Mouse (Mus musculus) monocyte, adult 2 months (primary cell): ENCODE results near the gene Nek1.
"Not testable (repeated sequence)": the region's sequence is repeated elsewhere in the genome, so short reads cannot be mapped to it uniquely, and the experiment has no call there.

ENCODE experiments used
- DNase-seq, 2 experiments: peaks; one replicate each; pipeline ENCODE4 v3.0.0; 2022; ENCODE audit warnings: low spot score in 2 of 2, low read depth in 1 of 2

The Nek1 gene

GRCm38 (mm10) chr8:60983688-60984079, 9.3 kb upstream of the Nek1 start:
- DNase-seq: peak; percentile 23 to 36

GRCm38 (mm10) chr8:60984260-60985010, 8.6 kb upstream of the Nek1 start:
- not testable (repeated sequence) for DNase-seq

DNA sequence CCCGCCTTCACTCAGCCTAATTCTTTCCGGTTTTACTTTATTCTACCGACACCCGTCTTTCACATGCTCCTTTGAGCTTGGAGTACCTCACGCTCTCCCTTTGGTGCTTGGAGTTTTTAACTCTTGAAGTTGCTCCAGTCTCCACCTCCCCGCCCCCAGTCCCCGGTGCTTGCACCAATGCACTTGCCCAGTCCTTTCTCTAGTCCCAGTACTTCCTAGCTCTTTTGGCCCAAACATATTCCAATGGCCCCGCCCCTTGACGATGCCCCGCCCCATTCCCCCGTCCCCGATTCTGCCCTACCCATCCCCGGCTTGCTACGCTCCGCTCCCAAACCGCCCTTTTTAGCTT, 460 bp upstream of the Nek1 start:
- peak in 1 of 2 experiments; percentile 17 for DNase-seq

GRCm38 (mm10) chr8:60993639-60993986, 618 bp downstream of the Nek1 start:
- no peak for DNase-seq

DNA sequence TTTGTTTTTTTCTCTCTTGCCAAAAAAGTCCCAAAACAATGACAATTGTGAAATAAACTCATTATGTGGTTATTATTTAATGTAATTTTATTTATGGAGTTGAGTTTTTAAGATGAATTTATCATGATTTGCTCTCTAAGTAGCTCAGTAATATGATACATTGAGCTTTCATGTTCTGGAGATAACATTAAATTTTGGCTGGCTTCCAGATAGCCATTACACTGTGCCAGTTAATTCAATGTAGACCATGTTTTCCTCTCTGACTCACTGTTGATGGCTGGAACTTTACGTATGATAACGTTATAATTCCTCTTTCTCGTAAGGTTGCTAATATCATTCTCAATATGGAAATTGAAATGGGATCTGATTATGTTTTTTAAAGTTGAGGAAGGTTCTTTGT, 3.5 kb downstream of the Nek1 start:
- DNase-seq: no peak

- no peak for DNase-seq
Observed at GRCm38 (mm10) chr8:61041951-61042350, 49.0 kb downstream of the Nek1 start.

DNA sequence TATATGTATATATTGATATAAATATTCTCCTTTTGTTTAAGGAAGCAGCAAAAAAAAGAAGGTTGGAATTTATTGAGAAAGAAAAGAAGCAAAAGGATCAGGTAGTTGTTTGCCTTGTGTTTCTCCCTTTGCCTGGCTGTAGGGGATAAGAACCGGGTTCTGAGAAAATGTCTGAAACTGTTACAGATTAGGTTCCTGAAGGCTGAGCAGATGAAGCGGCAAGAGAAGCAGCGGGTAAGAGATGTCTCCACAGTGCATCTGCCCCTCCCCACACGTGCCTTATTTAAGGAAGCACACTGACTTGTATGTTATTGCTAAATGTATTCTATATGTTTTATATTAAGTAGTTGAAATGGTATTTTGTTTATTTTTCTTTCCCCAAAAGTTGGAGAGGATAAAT, 50.9 kb downstream of the Nek1 start:
- no peak for DNase-seq

DNA sequence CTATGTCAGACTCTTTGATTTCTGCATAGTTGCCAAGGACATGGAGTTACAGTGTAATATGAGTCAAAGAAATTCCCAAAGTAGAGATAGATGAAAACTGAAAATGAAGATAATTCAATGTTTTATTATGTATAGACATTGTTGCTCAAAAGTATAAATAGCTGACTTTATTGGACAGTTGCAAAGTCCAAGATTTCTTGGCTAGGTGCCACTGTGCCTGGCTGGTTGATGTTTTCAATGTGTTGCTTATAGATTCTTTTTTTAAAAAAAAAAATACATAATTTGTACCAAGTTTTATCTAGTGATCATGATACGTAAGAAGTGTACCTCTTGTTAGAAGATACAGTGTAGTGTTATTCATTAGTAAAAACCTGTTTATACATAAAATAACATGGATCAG, 53.8 kb downstream of the Nek1 start:
- no peak for DNase-seq

- DNase-seq: no peak
Observed at GRCm38 (mm10) chr8:61053017-61053416, 60.0 kb downstream of the Nek1 start.

DNA sequence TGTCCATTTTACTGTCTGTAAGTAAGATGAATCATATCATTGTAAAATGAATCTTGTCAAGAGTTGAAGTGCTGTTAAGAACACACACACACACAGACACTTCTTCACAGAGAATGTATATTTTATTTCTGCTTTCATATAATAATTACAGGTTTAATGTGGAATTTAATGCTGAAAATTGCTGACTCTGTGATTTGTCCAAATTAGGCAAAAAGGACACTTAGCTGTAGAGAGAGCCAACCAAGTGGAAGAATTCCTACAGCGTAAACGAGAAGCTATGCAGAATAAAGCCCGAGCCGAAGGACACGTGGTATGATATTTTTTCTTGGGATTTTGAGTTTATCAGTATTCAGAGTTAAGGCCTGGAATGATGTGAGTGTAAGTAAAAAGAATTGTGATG, 61.3 kb downstream of the Nek1 start:
- no peak for DNase-seq

GRCm38 (mm10) chr8:61056997-61057396, 64.0 kb downstream of the Nek1 start:
- DNase-seq: no peak

DNA sequence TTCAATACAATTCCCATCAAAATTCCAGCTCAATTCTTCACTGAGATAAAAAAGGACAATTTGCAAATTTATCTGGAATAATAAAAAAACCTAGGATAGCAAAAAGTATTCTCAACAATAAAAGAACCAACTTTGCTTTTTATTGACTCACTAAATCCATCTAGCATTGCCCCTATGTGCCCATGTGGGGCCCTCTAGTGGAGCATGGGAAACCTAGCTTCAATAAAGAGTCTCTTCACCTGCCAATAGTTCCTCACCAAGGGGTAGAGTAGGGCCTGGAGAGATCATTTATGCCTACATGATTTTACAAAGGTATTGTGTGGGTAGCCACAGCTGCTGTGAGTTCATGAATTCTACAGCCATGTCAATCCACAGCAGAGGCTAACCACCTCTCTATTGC, 66.1 kb downstream of the Nek1 start:
- DNase-seq: no peak

DNA sequence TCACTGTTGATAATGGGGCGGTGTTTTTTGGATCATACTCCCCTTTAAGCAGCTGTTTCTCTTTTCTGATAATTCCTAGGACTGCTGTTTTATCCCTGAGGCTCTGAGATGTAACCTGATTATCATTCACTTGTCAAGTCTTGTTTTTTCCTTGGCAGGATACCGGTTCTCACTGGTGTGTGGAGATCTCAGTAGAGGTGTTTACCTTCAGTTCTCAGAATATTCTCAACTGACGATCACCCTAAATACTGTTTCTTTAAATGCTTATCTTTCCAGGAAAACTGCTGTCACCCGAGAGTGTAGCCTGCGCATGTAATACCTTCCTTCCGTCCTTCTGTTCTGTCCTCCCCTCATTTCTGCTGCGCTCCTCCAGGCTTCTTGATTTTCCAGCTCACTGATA, 67.4 kb downstream of the Nek1 start:
- no peak for DNase-seq

GRCm38 (mm10) chr8:61075059-61075458, 82.1 kb downstream of the Nek1 start:
- no peak for DNase-seq

DNA sequence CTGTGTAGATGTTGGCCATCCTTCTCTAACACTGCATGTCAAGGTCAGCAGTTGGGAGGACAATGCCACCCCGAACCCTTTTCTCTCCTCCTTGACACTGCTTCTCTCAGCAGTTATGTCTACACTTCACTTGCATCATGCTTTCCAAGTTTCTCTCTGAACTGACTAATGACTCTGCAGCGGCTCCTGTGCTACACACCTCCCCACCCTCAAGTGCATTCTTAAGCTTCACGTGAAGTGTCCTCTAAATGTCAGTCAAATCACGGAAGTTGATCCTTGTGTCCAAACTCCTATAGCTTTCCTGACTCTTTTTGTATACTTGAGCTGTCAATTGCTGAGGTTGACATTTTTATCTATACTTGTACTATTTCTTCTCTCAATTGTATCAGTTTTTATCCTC, 117.5 kb downstream of the Nek1 start:
- no peak for DNase-seq

GRCm38 (mm10) chr8:61111940-61112339, 118.9 kb downstream of the Nek1 start:
- no peak for DNase-seq

DNA sequence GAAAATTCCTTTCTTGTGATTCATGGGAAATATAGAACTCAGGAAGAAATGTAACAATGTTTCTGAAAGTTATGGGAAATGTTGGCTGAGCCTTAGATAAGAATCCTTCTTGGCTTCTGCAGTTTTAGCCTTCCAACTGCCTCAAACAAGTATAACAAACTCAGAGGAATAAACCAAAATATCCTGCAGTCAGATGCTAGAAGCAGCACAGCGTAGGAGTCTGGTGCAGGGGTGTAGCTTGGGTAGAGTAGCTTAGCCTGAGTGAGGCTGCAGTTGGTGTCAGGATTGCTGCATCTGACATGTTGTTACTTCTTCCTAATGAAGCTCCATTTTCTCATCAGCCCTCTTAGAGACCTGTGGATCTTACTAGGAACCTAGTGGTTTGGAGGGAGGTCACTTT, 128.6 kb downstream of the Nek1 start:
- DNase-seq: no peak

GRCm38 (mm10) chr8:61127299-61127861, 134.4 kb downstream of the Nek1 start:
- no peak for DNase-seq

DNA sequence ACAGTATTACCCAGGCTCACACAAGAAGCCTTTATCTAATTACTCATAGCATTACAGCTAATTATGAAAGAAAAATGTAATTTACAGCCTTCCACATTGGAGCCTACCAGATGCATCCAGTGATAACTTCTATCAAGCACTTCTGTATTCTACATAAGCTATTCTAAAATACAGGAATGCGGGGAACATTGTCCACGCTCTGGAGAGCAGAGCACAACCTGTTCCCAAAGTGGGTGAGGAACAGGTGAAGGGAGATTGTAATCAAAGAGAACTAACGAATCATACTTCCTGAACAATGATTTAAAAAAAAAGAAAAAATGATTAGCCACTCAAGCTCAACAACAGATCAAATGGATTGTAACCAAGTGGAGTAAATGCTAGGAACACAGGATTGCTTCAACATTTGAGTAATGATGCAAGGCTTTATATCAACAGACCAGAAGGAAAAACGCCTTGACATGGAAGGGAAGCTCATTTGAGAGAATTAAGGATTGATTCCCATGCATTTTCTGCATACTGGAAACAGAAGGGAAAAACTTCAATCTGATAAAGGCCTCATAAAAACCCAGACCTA, 139.7 kb downstream of the Nek1 start:
- no peak for DNase-seq

DNA sequence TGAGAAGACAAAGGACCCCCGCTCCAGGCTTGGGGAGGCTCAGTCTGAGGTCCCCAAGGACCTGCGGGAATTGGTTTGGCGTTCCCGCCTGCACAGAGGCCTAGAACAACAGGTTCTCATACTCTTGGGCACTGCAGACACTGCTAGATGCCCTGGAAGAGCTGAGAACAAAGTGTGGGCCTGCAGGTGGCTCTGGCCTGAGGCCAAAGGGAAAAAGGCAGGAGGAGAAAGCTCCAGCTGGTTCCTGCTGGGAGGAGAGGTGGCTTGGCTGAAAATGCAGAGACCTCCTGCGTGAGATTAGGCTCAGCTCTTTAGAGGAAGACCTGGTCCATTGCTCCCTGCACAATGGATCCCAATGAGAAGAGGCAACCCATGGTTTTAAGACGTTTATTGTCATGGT, 148.9 kb downstream of the Nek1 start:
- DNase-seq: no peak

DNA sequence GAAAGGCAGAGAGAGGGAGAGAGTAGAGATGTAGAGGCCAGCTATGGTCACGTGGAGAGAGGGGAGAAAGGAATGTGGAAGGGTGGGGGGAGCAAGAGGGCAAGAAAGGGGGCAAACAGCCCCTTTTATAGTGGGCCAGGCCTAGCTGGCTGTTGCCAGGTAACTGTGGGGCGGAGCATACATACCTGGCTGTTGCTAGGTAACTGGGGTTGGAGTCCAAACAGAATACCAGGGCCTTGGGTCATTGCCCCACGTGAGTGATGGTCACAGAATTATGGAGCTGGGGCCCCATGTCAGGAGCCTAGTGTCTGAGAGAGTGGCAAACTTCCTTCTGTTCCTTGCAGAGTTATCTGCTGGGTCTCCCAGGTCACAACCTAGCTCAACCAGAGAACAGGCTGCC, 149.3 kb downstream of the Nek1 start:
- DNase-seq: no peak

- no peak for DNase-seq
Observed at GRCm38 (mm10) chr8:61142845-61143244, 149.8 kb downstream of the Nek1 start.

GRCm38 (mm10) chr8:61148728-61149127, 155.7 kb downstream of the Nek1 start:
- no peak for DNase-seq
